Mouse (Mus musculus) fibroblast of lung, adult 2 months (primary cell): Measurements from ENCODE around the gene Atp6v0a4.

ENCODE experiments used
- DNase-seq: peaks from one replicate; pipeline ENCODE4 v3.0.0-alpha.2; 2011; ENCODE audit warnings: low read depth

Gene Atp6v0a4

GRCm38 (mm10) chr6:38073592-38073991 is 50.8 kb downstream of the Atp6v0a4 start:
- no peak for DNase-seq

- no peak for DNase-seq
Observed at GRCm38 (mm10) chr6:38072137-38072796, 52.1 kb downstream of the Atp6v0a4 start.

GRCm38 (mm10) chr6:38071256-38071655 is 53.1 kb downstream of the Atp6v0a4 start:
- DNase-seq: no peak

GRCm38 (mm10) chr6:38066215-38066614 is 58.2 kb downstream of the Atp6v0a4 start:
- DNase-seq: no peak

- DNase-seq: no peak
Observed at GRCm38 (mm10) chr6:38065501-38066122, 58.8 kb downstream of the Atp6v0a4 start.

- no peak for DNase-seq
Observed at GRCm38 (mm10) chr6:38065122-38065500, 59.3 kb downstream of the Atp6v0a4 start.

- DNase-seq: no peak
Observed at GRCm38 (mm10) chr6:38064621-38065020, 59.8 kb downstream of the Atp6v0a4 start.

- DNase-seq: no peak
Observed at GRCm38 (mm10) chr6:38058805-38059204, 65.6 kb downstream of the Atp6v0a4 start.

GRCm38 (mm10) chr6:38055471-38056330 is 68.7 kb downstream of the Atp6v0a4 start:
- no peak for DNase-seq

GRCm38 (mm10) chr6:38049601-38050000 is 74.8 kb downstream of the Atp6v0a4 start:
- DNase-seq: no peak

GRCm38 (mm10) chr6:38048800-38049561 is 75.4 kb downstream of the Atp6v0a4 start:
- DNase-seq: no peak

GRCm38 (mm10) chr6:38048003-38048402 is 76.4 kb downstream of the Atp6v0a4 start:
- peak; percentile 23 for DNase-seq

GRCm38 (mm10) chr6:38046838-38047237 is 77.5 kb downstream of the Atp6v0a4 start, which contains the start of gene Svopl:
Gene Svopl, minus strand, starts transcription at chr6:38046996.
- DNase-seq: no peak

GRCm38 (mm10) chr6:38032801-38033566 is 91.4 kb downstream of the Atp6v0a4 start:
- DNase-seq: no peak

GRCm38 (mm10) chr6:38031924-38032540 is 92.4 kb downstream of the Atp6v0a4 start:
- no peak for DNase-seq

GRCm38 (mm10) chr6:38028205-38028604 is 96.2 kb downstream of the Atp6v0a4 start:
- no peak for DNase-seq

GRCm38 (mm10) chr6:38027771-38028170 is 96.6 kb downstream of the Atp6v0a4 start:
- no peak for DNase-seq

GRCm38 (mm10) chr6:38023284-38023683 is 101.1 kb downstream of the Atp6v0a4 start:
- DNase-seq: no peak

- no peak for DNase-seq
Observed at GRCm38 (mm10) chr6:38021406-38021805, 103.0 kb downstream of the Atp6v0a4 start.

- no peak for DNase-seq
Observed at GRCm38 (mm10) chr6:38012829-38013228, 111.6 kb downstream of the Atp6v0a4 start.

- DNase-seq: peak; percentile 42
Observed at GRCm38 (mm10) chr6:38007459-38007858, 116.9 kb downstream of the Atp6v0a4 start.
